Mouse (Mus musculus): ENCODE measurements around the gene A230050P20Rik. TPM values are rescaled to one million over a fixed set of nuclear protein-coding genes. Genes with fewer than 3 reads are reported as not detected.

Gene A230050P20Rik
- polyA plus RNA-seq, 2 experiments = 4.5 to 25.4 TPM

DNA sequence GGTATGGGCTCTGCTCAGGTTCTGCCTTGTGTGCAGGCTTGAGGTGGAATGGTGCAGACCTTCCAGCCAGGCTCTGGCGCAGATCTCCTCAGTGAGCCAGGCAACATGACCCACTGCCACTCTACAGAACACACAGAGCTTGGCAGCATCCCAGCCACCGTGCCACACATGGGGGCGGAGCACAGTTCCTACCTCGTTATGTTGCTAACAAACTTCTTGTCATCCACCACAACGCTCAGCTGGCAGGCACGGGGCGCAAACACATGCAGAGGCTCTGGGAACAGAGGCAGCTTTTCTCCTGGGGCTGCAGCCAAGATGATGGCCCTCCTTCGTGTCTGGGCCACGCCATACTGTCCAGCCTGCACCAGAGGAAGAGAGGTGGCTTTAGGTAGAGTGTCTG lies 41.5 kb downstream of the A230050P20Rik start:
- Histone ChIP-seq H3K36me3 (ENCODE audit: control insufficient read depth, insufficient read depth, low read length) (peaks cover 100% of the 10 kb centered on the region), H3K27me3 (ENCODE audit: control insufficient read depth, insufficient read depth, low read length) (no peaks in the 10 kb centered on the region), H3K4me3 (replicated peaks; ENCODE audit: low read length) (no peak overlapping the region), H3K4me2 (replicated peaks; ENCODE audit: low read depth, low read length, severe bottlenecking) (no peak overlapping the region), H3K9me3 (ENCODE audit: control insufficient read depth, low read length) (no peaks in the 10 kb centered on the region), H3K4me1 (ENCODE audit: control insufficient read depth, insufficient read depth, low read length) (no peaks in the 10 kb centered on the region), H3K27ac (replicated peaks; ENCODE audit: low read depth, low read length) (no peak overlapping the region), H3K9ac (ENCODE audit: low read depth, low read length, severe bottlenecking) (no peak overlapping the region)
- DNase-seq (ENCODE audit: low spot score) = no peak
- WGBS = 90% methylated on average over 9 of the region's 9 CpGs
- TF ChIP-seq POLR2A (IDR thresholded peaks at IDR 0.05; ENCODE audit: borderline replicate concordance, extremely low read depth, insufficient read depth, insufficient read length) = no peak
- no peak for ATAC-seq (ENCODE audit: low FRiP score, low read depth)

DNA sequence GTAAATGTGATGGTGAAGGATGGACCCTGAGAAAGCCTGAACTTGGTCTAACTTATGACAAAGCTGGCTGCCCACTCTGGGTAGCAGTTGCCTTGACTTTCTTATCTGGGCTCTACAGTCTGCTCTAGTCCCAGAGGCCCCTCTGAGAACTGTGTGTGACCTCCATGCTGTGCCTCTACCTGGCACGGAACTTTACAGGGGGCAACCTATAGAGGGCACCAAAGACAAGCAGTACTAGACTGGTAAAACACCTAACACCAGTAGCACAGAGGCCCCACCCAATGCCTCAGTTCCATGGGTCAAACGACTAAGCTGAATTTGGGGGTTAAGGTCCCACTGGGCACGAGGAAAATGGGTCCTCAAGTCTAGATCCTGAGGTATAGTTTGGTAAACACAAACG lies 47.7 kb downstream of the A230050P20Rik start:
- Histone ChIP-seq H3K4me3 (replicated peaks; ENCODE audit: low read length) (no peak overlapping the region), H3K27ac (replicated peaks; ENCODE audit: low read depth, low read length) (no peak overlapping the region), H3K36me3 (ENCODE audit: control insufficient read depth, insufficient read depth, low read length) (peaks cover 100% of the 10 kb centered on the region), H3K9ac (ENCODE audit: low read depth, low read length, severe bottlenecking) (no peak overlapping the region), H3K4me2 (replicated peaks; ENCODE audit: low read depth, low read length, severe bottlenecking) (no peak overlapping the region), H3K27me3 (ENCODE audit: control insufficient read depth, insufficient read depth, low read length) (no peaks in the 10 kb centered on the region), H3K4me1 (ENCODE audit: control insufficient read depth, insufficient read depth, low read length) (no peaks in the 10 kb centered on the region), H3K9me3 (ENCODE audit: control insufficient read depth, low read length) (no peaks in the 10 kb centered on the region)
- no peak for ATAC-seq (ENCODE audit: low FRiP score, low read depth)
- no peak for DNase-seq (ENCODE audit: low spot score)
- 78% methylated on average over 4 of the region's 4 CpGs for WGBS
- TF ChIP-seq POLR2A (IDR thresholded peaks at IDR 0.05; ENCODE audit: borderline replicate concordance, extremely low read depth, insufficient read depth, insufficient read length) = no peak

DNA sequence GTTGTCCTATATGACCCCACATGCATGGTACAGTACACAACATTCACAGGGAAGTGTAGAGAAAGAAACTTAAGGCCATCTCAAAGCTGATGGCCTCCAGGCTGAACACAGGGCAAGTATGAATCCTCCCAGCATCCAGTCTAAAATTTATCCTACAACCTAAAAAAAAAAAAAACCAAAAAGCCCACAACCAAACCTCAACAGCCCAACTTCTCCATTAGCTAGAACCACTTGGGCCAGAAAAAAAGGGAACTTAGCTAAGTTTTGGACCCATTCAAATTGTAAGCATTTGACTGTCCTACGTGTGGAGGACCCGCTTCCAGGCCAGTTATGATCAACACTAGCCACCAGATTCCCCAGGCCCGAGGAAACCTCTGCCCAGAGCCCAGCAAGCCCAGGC lies 54.8 kb downstream of the A230050P20Rik start:
- peaks cover 100% of the 10 kb centered on the region for H3K36me3 ChIP-seq (ENCODE audit: control insufficient read depth, insufficient read depth, low read length)
- no peaks in the 10 kb centered on the region for H3K27me3 ChIP-seq (ENCODE audit: control insufficient read depth, insufficient read depth, low read length)
- no peaks in the 10 kb centered on the region for H3K4me1 ChIP-seq (ENCODE audit: control insufficient read depth, insufficient read depth, low read length)
- no peak overlapping the region for H3K4me3 ChIP-seq (replicated peaks; ENCODE audit: low read length)
- no peak overlapping the region for H3K27ac ChIP-seq (replicated peaks; ENCODE audit: low read depth, low read length)
- 90% methylated on average over 3 of the region's 3 CpGs for WGBS
- H3K4me2 ChIP-seq (replicated peaks; ENCODE audit: low read depth, low read length, severe bottlenecking) = no peak overlapping the region
- ATAC-seq (ENCODE audit: low FRiP score, low read depth) (no peak), DNase-seq (ENCODE audit: low spot score) (no peak)
- TF ChIP-seq POLR2A (IDR thresholded peaks at IDR 0.05; ENCODE audit: borderline replicate concordance, extremely low read depth, insufficient read depth, insufficient read length) = no peak
- H3K9me3 ChIP-seq (ENCODE audit: control insufficient read depth, low read length) = no peaks in the 10 kb centered on the region
- H3K9ac ChIP-seq (ENCODE audit: low read depth, low read length, severe bottlenecking) = no peak overlapping the region

Small RNAs within 50 kb of the gene (microRNA-seq; reads per million reads assigned to microRNA genes)
- gene Mir7081 = not detected

Other genes with a start within 250 kb of the A230050P20Rik start
- 229 and 475 TPM in 2 replicates for gene Ubl5, start 225.8 kb upstream of the A230050P20Rik start, polyA plus RNA-seq (2012; rRNA removed)
- 347 and 354 TPM in 2 replicates for gene Ubl5, start 225.8 kb upstream of the A230050P20Rik start, polyA plus RNA-seq (2014; fragmentation: Nextera tagmentation; extraction: Ambion mirVana)
- 41.5 and 52.8 TPM in 2 replicates for gene Fbxl12, start 223.9 kb upstream of the A230050P20Rik start, polyA plus RNA-seq (2012; rRNA removed)
- 11.9 and 12.9 TPM in 2 replicates for gene Fbxl12, start 223.9 kb upstream of the A230050P20Rik start, polyA plus RNA-seq (2014; fragmentation: Nextera tagmentation; extraction: Ambion mirVana)
- 25.2 and 28.0 TPM in 2 replicates for gene Pin1, start 216.5 kb upstream of the A230050P20Rik start, polyA plus RNA-seq (2012; rRNA removed)
- 47.8 and 51.2 TPM in 2 replicates for gene Pin1, start 216.5 kb upstream of the A230050P20Rik start, polyA plus RNA-seq (2014; fragmentation: Nextera tagmentation; extraction: Ambion mirVana)
- 6.9 and 8.8 TPM in 2 replicates for gene Olfm2, start 122.3 kb upstream of the A230050P20Rik start, polyA plus RNA-seq (2012; rRNA removed)
- 4.8 and 6.5 TPM in 2 replicates for gene Olfm2, start 122.3 kb upstream of the A230050P20Rik start, polyA plus RNA-seq (2014; fragmentation: Nextera tagmentation; extraction: Ambion mirVana)
- gene Col5a3, start 53.6 kb upstream of the A230050P20Rik start, polyA plus RNA-seq (2012; rRNA removed) = 5.5 and 6.7 TPM in 2 replicates
- gene Col5a3, start 53.6 kb upstream of the A230050P20Rik start, polyA plus RNA-seq (2014; fragmentation: Nextera tagmentation; extraction: Ambion mirVana) = 3.2 and 4.5 TPM in 2 replicates
- not detected in 2 replicates for gene Rdh8, start 50.1 kb upstream of the A230050P20Rik start, polyA plus RNA-seq (2012; rRNA removed)
- gene Rdh8, start 50.1 kb upstream of the A230050P20Rik start, polyA plus RNA-seq (2014; fragmentation: Nextera tagmentation; extraction: Ambion mirVana) = not detected in 2 replicates
- gene Angptl6, start 11.1 kb downstream of the A230050P20Rik start, polyA plus RNA-seq (2012; rRNA removed) = 3.1 and 4.0 TPM in 2 replicates
- gene Angptl6, start 11.1 kb downstream of the A230050P20Rik start, polyA plus RNA-seq (2014; fragmentation: Nextera tagmentation; extraction: Ambion mirVana) = 2.4 and 4.3 TPM in 2 replicates
- gene Ppan, start 19.5 kb downstream of the A230050P20Rik start, polyA plus RNA-seq (2012; rRNA removed) = 147 and 175 TPM in 2 replicates
- gene Ppan, start 19.5 kb downstream of the A230050P20Rik start, polyA plus RNA-seq (2014; fragmentation: Nextera tagmentation; extraction: Ambion mirVana) = 79.8 and 82.7 TPM in 2 replicates
- gene Eif3g, start 30.0 kb downstream of the A230050P20Rik start, polyA plus RNA-seq (2012; rRNA removed) = 167 and 179 TPM in 2 replicates
- gene Eif3g, start 30.0 kb downstream of the A230050P20Rik start, polyA plus RNA-seq (2014; fragmentation: Nextera tagmentation; extraction: Ambion mirVana) = 287 and 289 TPM in 2 replicates
- 115 and 118 TPM in 2 replicates for gene Dnmt1, start 91.2 kb downstream of the A230050P20Rik start, polyA plus RNA-seq (2012; rRNA removed)
- 60.9 and 62.0 TPM in 2 replicates for gene Dnmt1, start 91.2 kb downstream of the A230050P20Rik start, polyA plus RNA-seq (2014; fragmentation: Nextera tagmentation; extraction: Ambion mirVana)
- gene S1pr2, start 108.1 kb downstream of the A230050P20Rik start, polyA plus RNA-seq (2012; rRNA removed) = 28.3 and 37.6 TPM in 2 replicates
- 59.9 and 67.9 TPM in 2 replicates for gene S1pr2, start 108.1 kb downstream of the A230050P20Rik start, polyA plus RNA-seq (2014; fragmentation: Nextera tagmentation; extraction: Ambion mirVana)
- 89.0 and 114 TPM in 2 replicates for gene Mrpl4, start 134.1 kb downstream of the A230050P20Rik start, polyA plus RNA-seq (2012; rRNA removed)
- gene Mrpl4, start 134.1 kb downstream of the A230050P20Rik start, polyA plus RNA-seq (2014; fragmentation: Nextera tagmentation; extraction: Ambion mirVana) = 115 and 118 TPM in 2 replicates
- 15.5 and 16.6 TPM in 2 replicates for gene Icam1, start 147.3 kb downstream of the A230050P20Rik start, polyA plus RNA-seq (2012; rRNA removed)
- 18.3 and 21.2 TPM in 2 replicates for gene Icam1, start 147.3 kb downstream of the A230050P20Rik start, polyA plus RNA-seq (2014; fragmentation: Nextera tagmentation; extraction: Ambion mirVana)
- gene Icam4, start 160.7 kb downstream of the A230050P20Rik start, polyA plus RNA-seq (2012; rRNA removed) = 0.26 and 0.47 TPM in 2 replicates
- 0.99 and 1.3 TPM in 2 replicates for gene Icam4, start 160.7 kb downstream of the A230050P20Rik start, polyA plus RNA-seq (2014; fragmentation: Nextera tagmentation; extraction: Ambion mirVana)
- 0.23 and 0.34 TPM in 2 replicates for gene Icam5, start 163.4 kb downstream of the A230050P20Rik start, polyA plus RNA-seq (2012; rRNA removed)
- gene Icam5, start 163.4 kb downstream of the A230050P20Rik start, polyA plus RNA-seq (2014; fragmentation: Nextera tagmentation; extraction: Ambion mirVana) = 0.08 and 0.11 TPM in 2 replicates
- gene Zglp1, start 198.5 kb downstream of the A230050P20Rik start, polyA plus RNA-seq (2012; rRNA removed) = 1.4 TPM in 1 of 2 replicates, not detected in the other
- gene Zglp1, start 198.5 kb downstream of the A230050P20Rik start, polyA plus RNA-seq (2014; fragmentation: Nextera tagmentation; extraction: Ambion mirVana) = 0.23 TPM in 1 of 2 replicates, not detected in the other
- gene Gm49373, start 204.5 kb downstream of the A230050P20Rik start, polyA plus RNA-seq (2012; rRNA removed) = 1.8 and 1.9 TPM in 2 replicates
- 0.72 and 1.0 TPM in 2 replicates for gene Gm49373, start 204.5 kb downstream of the A230050P20Rik start, polyA plus RNA-seq (2014; fragmentation: Nextera tagmentation; extraction: Ambion mirVana)
- gene Fdx1l, start 205.0 kb downstream of the A230050P20Rik start, polyA plus RNA-seq (2012; rRNA removed) = 68.9 and 80.0 TPM in 2 replicates
- 65.1 and 67.4 TPM in 2 replicates for gene Fdx1l, start 205.0 kb downstream of the A230050P20Rik start, polyA plus RNA-seq (2014; fragmentation: Nextera tagmentation; extraction: Ambion mirVana)
- gene Gm38431, start 223.4 kb downstream of the A230050P20Rik start, polyA plus RNA-seq (2012; rRNA removed) = 5.3 and 5.9 TPM in 2 replicates
- gene Gm38431, start 223.4 kb downstream of the A230050P20Rik start, polyA plus RNA-seq (2014; fragmentation: Nextera tagmentation; extraction: Ambion mirVana) = 1.6 and 2.6 TPM in 2 replicates
- gene Raver1, start 223.4 kb downstream of the A230050P20Rik start, polyA plus RNA-seq (2012; rRNA removed) = 94.0 and 125 TPM in 2 replicates
- gene Raver1, start 223.4 kb downstream of the A230050P20Rik start, polyA plus RNA-seq (2014; fragmentation: Nextera tagmentation; extraction: Ambion mirVana) = 74.7 and 76.3 TPM in 2 replicates

Data from limb, embryonic 14.5 days (tissue).